Mouse (Mus musculus) stomach, embryonic 15.5 days (tissue): ENCODE measurements around the gene Amigo1. TPM values are rescaled to one million over a fixed set of nuclear protein-coding genes. Genes with fewer than 3 reads are reported as not detected.
"Not testable (repeated sequence)": the region's sequence is repeated elsewhere in the genome, so short reads cannot be mapped to it uniquely, and the experiment has no call there.

Experiments used
- ATAC-seq: fragments of 200-750 bp; cut with Nextera tagmentation; 2 replicates; pipeline ENCODE4 v1.8.0; 2017; ENCODE audit warnings: low read depth, moderate number of reproducible peaks, moderate TSS enrichment; ENCODE audit not compliant: insufficient read depth, low FRiP score
- H3K27ac ChIP-seq: fragments of 300-500 bp; sonication (generic); 2 replicates; pipeline ENCODE4 v1.5.1; 2015; ENCODE audit warnings: mild to moderate bottlenecking, inconsistent platforms
- H3K27me3 ChIP-seq: fragments of 300-500 bp; sonication (generic); replicated peaks from 2 replicates; pipeline ENCODE4 v1.6.1; 2015; ENCODE audit warnings: inconsistent platforms
- H3K36me3 ChIP-seq: fragments of 300-500 bp; sonication (generic); 2 replicates; pipeline ENCODE4 v1.6.1; 2015; ENCODE audit warnings: inconsistent platforms
- H3K4me1 ChIP-seq: fragments of 300-500 bp; sonication (generic); 2 replicates; pipeline ENCODE4 v1.6.1; 2015; ENCODE audit warnings: inconsistent platforms
- H3K4me2 ChIP-seq: fragments of 300-500 bp; sonication (generic); 2 replicates; pipeline ENCODE4 v1.6.1; 2015; ENCODE audit warnings: mild to moderate bottlenecking, inconsistent platforms
- H3K4me3 ChIP-seq: fragments of 300-500 bp; sonication (generic); replicated peaks from 2 replicates; pipeline ENCODE4 v1.5.1; 2015; ENCODE audit warnings: inconsistent platforms
- H3K9ac ChIP-seq: fragments of 300-500 bp; sonication (generic); 2 replicates; pipeline ENCODE4 v1.6.1; 2015; ENCODE audit warnings: inconsistent platforms
- H3K9me3 ChIP-seq: fragments of 300-500 bp; sonication (generic); 2 replicates; pipeline ENCODE4 v1.6.1; 2016; ENCODE audit warnings: inconsistent platforms
- WGBS: fragments of 180-500 bp; shearing (Covaris S2); methylation state at CpG from one replicate; pipeline ENCODE4 v1.1.7; 2015; 5-methylcytosine and 5-hydroxymethylcytosine counted together
- polyA plus RNA-seq: library from polyadenylated mRNA; unstranded; fragments of >200 nt; fragmentation: Nextera tagmentation; extraction: Ambion mirVana; gene quantifications from 2 replicates; pipeline ENCODE4 v1.2.1, GENCODE M21; 2015

The Amigo1 gene
- polyA plus RNA-seq, 1 experiment from 2014 or later, result 3.8 TPM

GRCm38 (mm10) chr3:108220661-108221060, 34.5 kb downstream of the Amigo1 start:
- Histone ChIP-seq H3K4me1 (no peaks in the 10 kb centered on the region), H3K9ac (no peak overlapping the region), H3K36me3 (no peaks in the 10 kb centered on the region), H3K27ac (no peak overlapping the region), H3K4me2 (no peak overlapping the region), H3K27me3 (peaks cover 24% of the 10 kb centered on the region), H3K4me3 (no peak overlapping the region), H3K9me3 (no peaks in the 10 kb centered on the region)
- 75% methylated on average over 3 of the region's 3 CpGs for WGBS
- ATAC-seq, result no peak

GRCm38 (mm10) chr3:108225711-108226557, 39.8 kb downstream of the Amigo1 start:
- H3K4me3 ChIP-seq, result peak overlapping the region; percentile 42
- H3K27me3 ChIP-seq, result peaks cover 43% of the 10 kb centered on the region
- H3K36me3 ChIP-seq, result no peaks in the 10 kb centered on the region
- no peak overlapping the region for H3K9ac ChIP-seq
- peaks cover 10% of the 10 kb centered on the region; the same call in 1 of the 2 replicates for H3K4me1 ChIP-seq
- peak; percentile 7; the same call in 1 of the 2 replicates for ATAC-seq
- peak overlapping the region; percentile 74 for H3K4me2 ChIP-seq
- WGBS, result 3% methylated on average over 65 of the region's 67 CpGs
- H3K27ac ChIP-seq, result no peak overlapping the region
- no peaks in the 10 kb centered on the region for H3K9me3 ChIP-seq

- Histone ChIP-seq H3K27me3 (peaks cover 43% of the 10 kb centered on the region), H3K4me3 (peak within 1 kb of the TSS; percentile 42), H3K9ac (no peak within 1 kb of the TSS), H3K27ac (no peak within 1 kb of the TSS), H3K4me2 (peak within 1 kb of the TSS; percentile 74), H3K36me3 (no peaks in the 10 kb centered on the region), H3K4me1 (peaks cover 10% of the 10 kb centered on the region; the same call in 1 of the 2 replicates), H3K9me3 (no peaks in the 10 kb centered on the region)
- ATAC-seq, result 0 out of 2 replicates have a peak, but pooled peaks have one; percentile 18
- WGBS, result 6% methylated on average over 44 of the region's 44 CpGs
Observed at GRCm38 (mm10) chr3:108226558-108227350, 40.6 kb downstream of the Amigo1 start, which contains the start of gene Sypl2. TSS of gene Sypl2 (minus strand) at chr3:108226648.

- no peaks in the 10 kb centered on the region for H3K9me3 ChIP-seq
- H3K4me1 ChIP-seq, result peaks cover 10% of the 10 kb centered on the region; the same call in 1 of the 2 replicates
- no peak overlapping the region for H3K27ac ChIP-seq
- H3K36me3 ChIP-seq, result no peaks in the 10 kb centered on the region
- no peak for ATAC-seq
- no peak overlapping the region for H3K4me3 ChIP-seq
- H3K27me3 ChIP-seq, result peaks cover 43% of the 10 kb centered on the region
- H3K4me2 ChIP-seq, result no peak overlapping the region
- no peak overlapping the region for H3K9ac ChIP-seq
- 68% methylated on average over 2 of the region's 2 CpGs for WGBS
Observed at GRCm38 (mm10) chr3:108227521-108227920, 41.4 kb downstream of the Amigo1 start.

- H3K9me3 ChIP-seq, result no peaks in the 10 kb centered on the region
- no peak for ATAC-seq
- no peak overlapping the region for H3K9ac ChIP-seq
- 75% methylated on average over 4 of the region's 4 CpGs for WGBS
- H3K27me3 ChIP-seq, result peaks cover 9% of the 10 kb centered on the region
- no peak overlapping the region for H3K4me3 ChIP-seq
- H3K4me1 ChIP-seq, result 0 out of 2 replicates have a peak, but pooled peaks cover 2% of the 10 kb centered on the region
- no peak overlapping the region for H3K4me2 ChIP-seq
- H3K27ac ChIP-seq, result no peak overlapping the region
- H3K36me3 ChIP-seq, result no peaks in the 10 kb centered on the region
Observed at GRCm38 (mm10) chr3:108231646-108232045, 45.5 kb downstream of the Amigo1 start.

- not testable (repeated sequence) for H3K36me3 ChIP-seq, ATAC-seq, H3K9me3 ChIP-seq, H3K9ac ChIP-seq, H3K4me2 ChIP-seq, H3K27ac ChIP-seq, H3K4me1 ChIP-seq, H3K4me3 ChIP-seq, H3K27me3 ChIP-seq
- 77% methylated on average over 4 of the region's 4 CpGs for WGBS
Observed at GRCm38 (mm10) chr3:108237474-108238102, 51.5 kb downstream of the Amigo1 start.

- no peaks in the 10 kb centered on the region for H3K9me3 ChIP-seq
- H3K4me1 ChIP-seq, result no peaks in the 10 kb centered on the region
- H3K27me3 ChIP-seq, result no peaks in the 10 kb centered on the region
- no peak for ATAC-seq
- 90% methylated on average over 3 of the region's 3 CpGs for WGBS
- no peak overlapping the region for H3K9ac ChIP-seq
- no peak overlapping the region for H3K4me3 ChIP-seq
- no peak overlapping the region for H3K27ac ChIP-seq
- no peaks in the 10 kb centered on the region for H3K36me3 ChIP-seq
- no peak overlapping the region for H3K4me2 ChIP-seq
Observed at GRCm38 (mm10) chr3:108241243-108241839, 55.2 kb downstream of the Amigo1 start.

Other genes with a start within 250 kb of the Amigo1 start
- gene Gstm6, start 242.6 kb upstream of the Amigo1 start, polyA plus RNA-seq, result 9.3 and 12.4 TPM in 2 replicates
- 70.3 and 88.2 TPM in 2 replicates for gene Gstm3, start 217.1 kb upstream of the Amigo1 start, polyA plus RNA-seq
- gene Gstm2, start 199.9 kb upstream of the Amigo1 start, polyA plus RNA-seq, result 173 and 200 TPM in 2 replicates
- gene Gstm1, start 168.4 kb upstream of the Amigo1 start, polyA plus RNA-seq, result 546 and 570 TPM in 2 replicates
- gene Gstm4, start 141.4 kb upstream of the Amigo1 start, polyA plus RNA-seq, result 23.0 and 28.8 TPM in 2 replicates
- gene Ampd2, start 99.7 kb upstream of the Amigo1 start, polyA plus RNA-seq, result 49.0 and 56.1 TPM in 2 replicates
- 1.8 and 2.5 TPM in 2 replicates for gene Gnat2, start 93.5 kb upstream of the Amigo1 start, polyA plus RNA-seq
- gene Gnai3, start 40.2 kb upstream of the Amigo1 start, polyA plus RNA-seq, result 161 and 169 TPM in 2 replicates
- gene Gpr61, start 31.5 kb upstream of the Amigo1 start, polyA plus RNA-seq, result 0.19 TPM in 2 replicates
- 3.7 and 4.2 TPM in 2 replicates for gene Cyb561d1, start 14.9 kb downstream of the Amigo1 start, polyA plus RNA-seq
- gene Atxn7l2, start 24.6 kb downstream of the Amigo1 start, polyA plus RNA-seq, result 11.6 and 13.3 TPM in 2 replicates
- 0.23 and 0.48 TPM in 2 replicates for gene Sypl2, start 40.3 kb downstream of the Amigo1 start, polyA plus RNA-seq
- gene Psma5, start 70.6 kb downstream of the Amigo1 start, polyA plus RNA-seq, result 254 and 273 TPM in 2 replicates
- gene Sort1, start 97.7 kb downstream of the Amigo1 start, polyA plus RNA-seq, result 12.4 and 14.2 TPM in 2 replicates
- not detected in 2 replicates for gene Mybphl, start 178.6 kb downstream of the Amigo1 start, polyA plus RNA-seq
- 34.9 and 38.9 TPM in 2 replicates for gene Psrc1, start 197.5 kb downstream of the Amigo1 start, polyA plus RNA-seq
- gene Celsr2, start 229.2 kb downstream of the Amigo1 start, polyA plus RNA-seq, result 12.2 and 13.6 TPM in 2 replicates